Mouse (Mus musculus) hindbrain, postnatal 0 days (tissue): ENCODE measurements at regions not wholly inside any gene's neighbourhood (a gene's known extent, or its start where the extent isn't known, plus 50 kb on each side); places are given as distances from the start of the nearest gene placed in this dataset.

Experiments
- ATAC-seq: fragments of 200-750 bp; cut with Nextera tagmentation; 2 replicates; pipeline ENCODE4 v1.8.0; 2017; ENCODE audit warnings: mild to moderate bottlenecking, moderate TSS enrichment, moderate library complexity
- DNase-seq: peaks from one replicate; pipeline ENCODE4 v3.0.0-alpha.2; 2015; ENCODE audit warnings: low spot score
- H3K27ac ChIP-seq: fragments of 300-500 bp; sonication (generic); 2 replicates; pipeline ENCODE4 v1.5.1; 2014; ENCODE audit warnings: mild to moderate bottlenecking
- H3K27me3 ChIP-seq: fragments of 300-500 bp; sonication (generic); 2 replicates; pipeline ENCODE4 v1.6.1; 2014; ENCODE audit warnings: low read length, mixed read lengths; ENCODE audit not compliant: insufficient read depth
- H3K36me3 ChIP-seq: fragments of 300-500 bp; sonication (generic); 2 replicates; pipeline ENCODE4 v1.6.1; 2014; ENCODE audit warnings: low read length, mixed read lengths; ENCODE audit not compliant: insufficient read depth
- H3K4me1 ChIP-seq: fragments of 300-500 bp; sonication (generic); 2 replicates; pipeline ENCODE4 v1.6.1; 2014; ENCODE audit warnings: antibody characterized with exemption, low read length, mixed read lengths; ENCODE audit not compliant: insufficient read depth
- H3K4me2 ChIP-seq: fragments of 300-500 bp; sonication (generic); 2 replicates; pipeline ENCODE4 v1.6.1; 2014; ENCODE audit warnings: low read depth, mild to moderate bottlenecking, low read length, moderate library complexity, mixed read lengths
- H3K4me3 ChIP-seq: fragments of 300-500 bp; sonication (generic); 2 replicates; pipeline ENCODE4 v1.5.1; 2014; ENCODE audit warnings: low read length
- H3K9ac ChIP-seq: fragments of 300-500 bp; sonication (generic); replicated peaks from 2 replicates; pipeline ENCODE4 v1.6.1; 2014; ENCODE audit warnings: mild to moderate bottlenecking, low read length, moderate library complexity, mixed read lengths
- H3K9me3 ChIP-seq: fragments of 300-500 bp; sonication (generic); 2 replicates; pipeline ENCODE4 v1.6.1; 2016; ENCODE audit warnings: low read length, mixed read lengths
- CTCF ChIP-seq: IDR thresholded peaks from 2 replicates; pipeline ENCODE4 v1.5.1; 2016; ENCODE audit warnings: antibody characterized with exemption, control low read depth, low read depth
- WGBS: fragments of 180-500 bp; shearing (Covaris S2); extraction: QIAGEN DNeasy Blood & Tissue Kit; methylation state at CpG from one replicate; pipeline ENCODE4 v1.1.7; 2014; 5-methylcytosine and 5-hydroxymethylcytosine counted together

- 42% methylated on average over 1 of the region's 1 CpGs for WGBS
- Histone ChIP-seq H3K9me3 (no peaks in the 10 kb centered on the region), H3K4me2 (no peak overlapping the region), H3K4me1 (no peaks in the 10 kb centered on the region), H3K27me3 (no peaks in the 10 kb centered on the region), H3K4me3 (no peak overlapping the region), H3K9ac (no peak overlapping the region), H3K36me3 (no peaks in the 10 kb centered on the region), H3K27ac (no peak overlapping the region)
- TF ChIP-seq CTCF, result no peak
- ATAC-seq (no peak), DNase-seq (peak; percentile 45)
Measured at GRCm38 (mm10) chrX:131434155-131434554, 1684.6 kb downstream of the Diaph2 start.

GRCm38 (mm10) chrX:131452866-131453265 lies 1703.3 kb downstream of the Diaph2 start:
- no peak overlapping the region for H3K4me2 ChIP-seq
- WGBS, result 73% methylated on average over 2 of the region's 2 CpGs
- no peaks in the 10 kb centered on the region for H3K4me1 ChIP-seq
- TF ChIP-seq CTCF, result no peak
- DNase-seq (peak; percentile 1), ATAC-seq (no peak)
- no peaks in the 10 kb centered on the region for H3K9me3 ChIP-seq
- H3K27ac ChIP-seq, result no peak overlapping the region
- H3K9ac ChIP-seq, result no peak overlapping the region
- H3K27me3 ChIP-seq, result no peaks in the 10 kb centered on the region
- H3K4me3 ChIP-seq, result no peak overlapping the region
- no peaks in the 10 kb centered on the region for H3K36me3 ChIP-seq

DNA sequence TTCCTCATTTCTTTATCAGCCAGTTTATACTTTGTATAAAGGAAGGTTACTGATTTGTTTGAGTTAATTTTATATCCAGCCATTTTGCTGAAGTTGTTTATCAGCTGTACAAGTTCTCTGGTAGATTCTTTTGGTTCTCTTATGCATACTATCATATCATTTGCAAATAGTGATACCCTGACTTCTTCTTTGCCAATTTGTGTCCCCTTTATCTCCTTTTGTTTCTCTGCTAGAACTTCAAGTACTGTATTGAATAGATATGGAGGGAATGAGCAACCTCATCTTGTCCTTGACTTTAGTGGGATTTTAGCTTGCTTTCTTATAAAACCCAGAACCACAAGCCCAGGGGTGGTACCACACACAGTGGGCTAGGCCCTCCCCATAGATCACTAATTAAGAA lies 1711.1 kb downstream of the Diaph2 start:
- H3K9me3 ChIP-seq, result no peaks in the 10 kb centered on the region
- H3K4me1 ChIP-seq, result no peaks in the 10 kb centered on the region
- H3K36me3 ChIP-seq, result no peaks in the 10 kb centered on the region
- DNase-seq, result no peak
- no peak for ATAC-seq
- no peak overlapping the region for H3K9ac ChIP-seq
- H3K27ac ChIP-seq, result no peak overlapping the region
- no peak overlapping the region for H3K4me2 ChIP-seq
- TF ChIP-seq CTCF, result no peak
- no peak overlapping the region for H3K4me3 ChIP-seq
- no peaks in the 10 kb centered on the region for H3K27me3 ChIP-seq

GRCm38 (mm10) chrX:131489314-131489713 lies 1739.8 kb downstream of the Diaph2 start:
- no peak overlapping the region for H3K4me3 ChIP-seq
- H3K9me3 ChIP-seq, result no peaks in the 10 kb centered on the region
- no peaks in the 10 kb centered on the region for H3K27me3 ChIP-seq
- H3K9ac ChIP-seq, result no peak overlapping the region
- H3K4me1 ChIP-seq, result no peaks in the 10 kb centered on the region
- no peak overlapping the region for H3K27ac ChIP-seq
- no peaks in the 10 kb centered on the region for H3K36me3 ChIP-seq
- no peak overlapping the region for H3K4me2 ChIP-seq
- WGBS, result 61% methylated on average over 3 of the region's 3 CpGs
- no peak for TF ChIP-seq CTCF
- DNase-seq (no peak), ATAC-seq (no peak)

- Histone ChIP-seq H3K27me3 (no peaks in the 10 kb centered on the region), H3K27ac (no peak overlapping the region), H3K4me2 (no peak overlapping the region), H3K4me1 (no peaks in the 10 kb centered on the region), H3K9me3 (no peaks in the 10 kb centered on the region), H3K9ac (no peak overlapping the region), H3K4me3 (no peak overlapping the region), H3K36me3 (no peaks in the 10 kb centered on the region)
- no peak for DNase-seq
- no peak for TF ChIP-seq CTCF
- ATAC-seq, result no peak
- WGBS, result 59% methylated on average over 1 of the region's 1 CpGs
Measured at GRCm38 (mm10) chrX:131501409-131501808, 1751.9 kb downstream of the Diaph2 start.

GRCm38 (mm10) chrX:131506837-131507236 lies 1757.3 kb downstream of the Diaph2 start:
- H3K27me3 ChIP-seq, result no peaks in the 10 kb centered on the region

More at GRCm38 (mm10) chrX:131506837-131507236, 1757.3 kb downstream of the Diaph2 start:
- no peak overlapping the region for H3K27ac ChIP-seq
- no peaks in the 10 kb centered on the region for H3K4me1 ChIP-seq
- TF ChIP-seq CTCF, result no peak
- no peaks in the 10 kb centered on the region for H3K9me3 ChIP-seq
- DNase-seq, result no peak
- no peak for ATAC-seq
- H3K9ac ChIP-seq, result no peak overlapping the region
- no peak overlapping the region for H3K4me3 ChIP-seq
- no peaks in the 10 kb centered on the region for H3K36me3 ChIP-seq
- H3K4me2 ChIP-seq, result no peak overlapping the region
